Mouse (Mus musculus): ENCODE data around the gene Cyb5d2.

- no peak for TF ChIP-seq POLR2A (IDR thresholded peaks at IDR 0.05; ENCODE audit: extremely low read depth, insufficient read depth, low read length)
- TF ChIP-seq CTCF (IDR thresholded peaks at IDR 0.05; ENCODE audit: extremely low read depth, insufficient read depth, low read length) = no peak
Measured at GRCm38 (mm10) chr11:72796773-72797338, 914 bp upstream of the Cyb5d2 start.
